Mouse (Mus musculus): Measurements from ENCODE around the gene Zfp366.

- no peak for TF ChIP-seq CTCF (IDR thresholded peaks at IDR 0.05; ENCODE audit: insufficient read depth, low read depth, low read length)
- no peak for TF ChIP-seq POLR2A (IDR thresholded peaks at IDR 0.05; ENCODE audit: insufficient read depth, low read depth, low read length)
Measured at GRCm38 (mm10) chr13:99152305-99152930, 32.2 kb upstream of the Zfp366 start.

All from olfactory bulb, adult 2 months (tissue).